Comparison of ENCODE assay signal across 19 mouse cellular contexts in genomic region chr3:120460717-120461116, GRCm38 (mm10).
DNase-seq lines count a peak whose midpoint lies in the region; ATAC-seq lines count a peak whose summit lies in the region.
"Had no signal": no experiment of that assay in that cellular context is flagged by ENCODE, and none has a peak within 500 bp of the region (broad histone marks: within the 10 kb centered on the region; RNA-seq: fewer than 3 reads in every experiment).

No protein-coding gene starts in this region.

- H3K36me3 ChIP-seq in embryonic facial prominence, embryonic 14.5 days (ENCODE audit: control insufficient read depth, insufficient read depth, low read length) = no peaks in the 10 kb centered on the region
- no peaks in the 10 kb centered on the region for H3K36me3 ChIP-seq in embryonic facial prominence, embryonic 10.5 days (replicated peaks)
- H3K36me3 ChIP-seq in midbrain, embryonic 15.5 days (replicated peaks) = no peaks in the 10 kb centered on the region
- no peaks in the 10 kb centered on the region for H3K36me3 ChIP-seq in midbrain, embryonic 10.5 days
- no peaks in the 10 kb centered on the region for H3K36me3 ChIP-seq in hindbrain, embryonic 10.5 days
- H3K36me3 ChIP-seq in intestine, embryonic 15.5 days = no peaks in the 10 kb centered on the region
- H3K36me3 ChIP-seq in forebrain, embryonic 13.5 days (ENCODE audit: poor library complexity, severe bottlenecking) = no peaks in the 10 kb centered on the region
- H3K36me3 ChIP-seq: embryonic facial prominence, embryonic 12.5 days; forebrain, embryonic 10.5 days; forebrain, embryonic 15.5 days; heart, embryonic 12.5 days; hindbrain, embryonic 15.5 days had no signal

- H3K9me3 ChIP-seq in embryonic facial prominence, embryonic 14.5 days (ENCODE audit: control insufficient read depth, low read length) = no peaks in the 10 kb centered on the region
- no peaks in the 10 kb centered on the region for H3K9me3 ChIP-seq in embryonic facial prominence, embryonic 10.5 days
- no peaks in the 10 kb centered on the region for H3K9me3 ChIP-seq in midbrain, embryonic 15.5 days
- H3K9me3 ChIP-seq in midbrain, embryonic 10.5 days (replicated peaks) = no peaks in the 10 kb centered on the region
- no peaks in the 10 kb centered on the region for H3K9me3 ChIP-seq in hindbrain, embryonic 10.5 days
- H3K9me3 ChIP-seq in intestine, embryonic 15.5 days = no peaks in the 10 kb centered on the region
- no peaks in the 10 kb centered on the region for H3K9me3 ChIP-seq in forebrain, embryonic 13.5 days (replicated peaks)
- H3K9me3 ChIP-seq: embryonic facial prominence, embryonic 12.5 days; forebrain, embryonic 10.5 days; forebrain, embryonic 15.5 days; heart, embryonic 12.5 days; hindbrain, embryonic 15.5 days had no signal

- H3K4me2 ChIP-seq in embryonic facial prominence, embryonic 14.5 days (ENCODE audit: low read depth, low read length) = no peak overlapping the region
- H3K4me2 ChIP-seq in midbrain, embryonic 15.5 days = no peak overlapping the region
- no peak overlapping the region for H3K4me2 ChIP-seq in intestine, embryonic 15.5 days (replicated peaks)
- no peak overlapping the region for H3K4me2 ChIP-seq in forebrain, embryonic 13.5 days
- H3K4me2 ChIP-seq: embryonic facial prominence, embryonic 12.5 days; forebrain, embryonic 15.5 days; heart, embryonic 12.5 days; hindbrain, embryonic 15.5 days had no signal

- H3K27me3 ChIP-seq in embryonic facial prominence, embryonic 14.5 days (replicated peaks; ENCODE audit: control insufficient read depth, insufficient read depth, low read length) = no peaks in the 10 kb centered on the region
- no peaks in the 10 kb centered on the region for H3K27me3 ChIP-seq in embryonic facial prominence, embryonic 10.5 days (replicated peaks; ENCODE audit: low read depth, poor library complexity, severe bottlenecking)
- no peaks in the 10 kb centered on the region for H3K27me3 ChIP-seq in midbrain, embryonic 15.5 days (replicated peaks)
- H3K27me3 ChIP-seq in midbrain, embryonic 10.5 days (ENCODE audit: low read depth, poor library complexity, severe bottlenecking) = no peaks in the 10 kb centered on the region
- H3K27me3 ChIP-seq in hindbrain, embryonic 10.5 days (ENCODE audit: insufficient read depth, poor library complexity, severe bottlenecking) = no peaks in the 10 kb centered on the region
- H3K27me3 ChIP-seq in intestine, embryonic 15.5 days (replicated peaks) = no peaks in the 10 kb centered on the region
- no peaks in the 10 kb centered on the region for H3K27me3 ChIP-seq in forebrain, embryonic 13.5 days
- H3K27me3 ChIP-seq: embryonic facial prominence, embryonic 12.5 days; forebrain, embryonic 15.5 days; heart, embryonic 12.5 days; hindbrain, embryonic 15.5 days had no signal

- no peak overlapping the region for H3K4me3 ChIP-seq in embryonic facial prominence, embryonic 14.5 days (ENCODE audit: low read depth, low read length)
- no peak overlapping the region for H3K4me3 ChIP-seq in embryonic facial prominence, embryonic 10.5 days
- no peak overlapping the region for H3K4me3 ChIP-seq in midbrain, embryonic 15.5 days
- no peak overlapping the region for H3K4me3 ChIP-seq in midbrain, embryonic 10.5 days
- no peak overlapping the region for H3K4me3 ChIP-seq in hindbrain, embryonic 10.5 days
- H3K4me3 ChIP-seq in intestine, embryonic 15.5 days (replicated peaks) = no peak overlapping the region
- no peak overlapping the region for H3K4me3 ChIP-seq in forebrain, embryonic 13.5 days
- H3K4me3 ChIP-seq: embryonic facial prominence, embryonic 12.5 days; forebrain, embryonic 10.5 days; forebrain, embryonic 15.5 days; heart, embryonic 12.5 days; hindbrain, embryonic 15.5 days had no signal

- ATAC-seq in embryonic facial prominence, embryonic 14.5 days (ENCODE audit: low read depth) = peak; percentile 44; the same call in 1 of the 2 replicates
- ATAC-seq in midbrain, embryonic 15.5 days (replicated peaks) = peak; percentile 50; the same call in 1 of the 2 replicates
- no peak for ATAC-seq in intestine, embryonic 15.5 days
- ATAC-seq in forebrain, embryonic 13.5 days = no peak
- ATAC-seq: forebrain, embryonic 15.5 days; intestine, postnatal 0 days had no signal

- no peaks in the 10 kb centered on the region for H3K4me1 ChIP-seq in embryonic facial prominence, embryonic 14.5 days (ENCODE audit: control insufficient read depth, insufficient read depth, low read length)
- H3K4me1 ChIP-seq in embryonic facial prominence, embryonic 10.5 days = no peaks in the 10 kb centered on the region
- H3K4me1 ChIP-seq in midbrain, embryonic 15.5 days = no peaks in the 10 kb centered on the region
- no peaks in the 10 kb centered on the region for H3K4me1 ChIP-seq in midbrain, embryonic 10.5 days
- no peaks in the 10 kb centered on the region for H3K4me1 ChIP-seq in hindbrain, embryonic 10.5 days (replicated peaks)
- no peaks in the 10 kb centered on the region for H3K4me1 ChIP-seq in intestine, embryonic 15.5 days (replicated peaks)
- H3K4me1 ChIP-seq in forebrain, embryonic 13.5 days = no peaks in the 10 kb centered on the region
- H3K4me1 ChIP-seq: embryonic facial prominence, embryonic 12.5 days; forebrain, embryonic 10.5 days; forebrain, embryonic 15.5 days; heart, embryonic 12.5 days; hindbrain, embryonic 15.5 days had no signal

- no peak overlapping the region for H3K9ac ChIP-seq in embryonic facial prominence, embryonic 14.5 days (ENCODE audit: low read depth, low read length)
- no peak overlapping the region for H3K9ac ChIP-seq in midbrain, embryonic 15.5 days
- H3K9ac ChIP-seq in intestine, embryonic 15.5 days = no peak overlapping the region
- no peak overlapping the region for H3K9ac ChIP-seq in forebrain, embryonic 13.5 days
- H3K9ac ChIP-seq: embryonic facial prominence, embryonic 12.5 days; forebrain, embryonic 15.5 days; heart, embryonic 12.5 days; hindbrain, embryonic 15.5 days had no signal

- no peak overlapping the region for H3K27ac ChIP-seq in embryonic facial prominence, embryonic 14.5 days (replicated peaks; ENCODE audit: low read depth, low read length)
- no peak overlapping the region for H3K27ac ChIP-seq in embryonic facial prominence, embryonic 10.5 days (replicated peaks)
- no peak overlapping the region for H3K27ac ChIP-seq in midbrain, embryonic 15.5 days
- no peak overlapping the region for H3K27ac ChIP-seq in midbrain, embryonic 10.5 days (replicated peaks)
- no peak overlapping the region for H3K27ac ChIP-seq in hindbrain, embryonic 10.5 days
- H3K27ac ChIP-seq in intestine, embryonic 15.5 days = no peak overlapping the region
- no peak overlapping the region for H3K27ac ChIP-seq in forebrain, embryonic 13.5 days
- H3K27ac ChIP-seq: embryonic facial prominence, embryonic 12.5 days; forebrain, embryonic 10.5 days; forebrain, embryonic 15.5 days; hindbrain, embryonic 15.5 days had no signal

- DNase-seq in embryonic facial prominence, embryonic 14.5 days (ENCODE audit: low spot score) = peak; percentile 51
- no peak for DNase-seq in embryonic facial prominence, embryonic 10.5 days (ENCODE audit: low spot score)
- no peak for DNase-seq in midbrain, embryonic 10.5 days (ENCODE audit: low spot score)
- peak; percentile 12 for DNase-seq in forelimb bud, embryonic 11.5 days (ENCODE audit: low read depth, low spot score)
- no peak for DNase-seq in hindbrain, embryonic 10.5 days (ENCODE audit: low spot score)
- DNase-seq: adrenal gland, postnatal 10 days; cerebellum, adult 11-12 months; cerebellum, adult 9-11 months; cerebellum, postnatal 36 days; gastrocnemius, postnatal 14 days had no signal

Comparison
In these comparisons a context has a peak if more than half of its experiments do, and no peak if none do; other contexts are left out.
1. DNase-seq: peak in embryonic facial prominence, embryonic 14.5 days (single experiment) and forelimb bud, embryonic 11.5 days (single experiment); none in embryonic facial prominence, embryonic 10.5 days (single experiment), midbrain, embryonic 10.5 days (single experiment) and hindbrain, embryonic 10.5 days (single experiment).
2. ATAC-seq: peak in embryonic facial prominence, embryonic 14.5 days (single experiment) and midbrain, embryonic 15.5 days (single experiment); none in intestine, embryonic 15.5 days (single experiment) and forebrain, embryonic 13.5 days (single experiment).